Mouse (Mus musculus) intestine, postnatal 0 days (tissue): ENCODE data around the gene Padi4. TPM values are rescaled to one million over a fixed set of nuclear protein-coding genes. Genes with fewer than 3 reads are reported as not detected.

ENCODE experiments used
- ATAC-seq: fragments of 200-750 bp; cut with Nextera tagmentation; 2 replicates; pipeline ENCODE4 v1.8.0; 2017; ENCODE audit warnings: mild to moderate bottlenecking, moderate TSS enrichment, moderate library complexity
- H3K27ac ChIP-seq: fragments of 300-500 bp; sonication (generic); 2 replicates; pipeline ENCODE4 v1.5.1; 2014; ENCODE audit warnings: mild to moderate bottlenecking, low read depth, low read length, moderate library complexity
- H3K27me3 ChIP-seq: fragments of 300-500 bp; sonication (generic); replicated peaks from 2 replicates; pipeline ENCODE4 v1.6.1; 2014; ENCODE audit warnings: low read length, mixed read lengths; ENCODE audit not compliant: control insufficient read depth, insufficient read depth
- H3K36me3 ChIP-seq: fragments of 300-500 bp; sonication (generic); 2 replicates; pipeline ENCODE4 v1.6.1; 2014; ENCODE audit warnings: mild to moderate bottlenecking, moderate library complexity; ENCODE audit not compliant: control insufficient read depth, insufficient read depth
- H3K4me1 ChIP-seq: fragments of 300-500 bp; sonication (generic); replicated peaks from 2 replicates; pipeline ENCODE4 v1.6.1; 2014; ENCODE audit warnings: antibody characterized with exemption, low read length, mixed read lengths; ENCODE audit not compliant: control insufficient read depth, insufficient read depth
- H3K4me2 ChIP-seq: fragments of 300-500 bp; sonication (generic); replicated peaks from 2 replicates; pipeline ENCODE4 v1.6.1; 2014; ENCODE audit warnings: low read depth, mild to moderate bottlenecking, moderate library complexity
- H3K4me3 ChIP-seq: fragments of 300-500 bp; sonication (generic); 2 replicates; pipeline ENCODE4 v1.5.1; 2014; ENCODE audit warnings: low read depth, low read length
- H3K9ac ChIP-seq: fragments of 300-500 bp; sonication (generic); 2 replicates; pipeline ENCODE4 v1.6.1; 2014; ENCODE audit warnings: mild to moderate bottlenecking, low read depth, low read length
- H3K9me3 ChIP-seq: fragments of 300-500 bp; sonication (generic); 2 replicates; pipeline ENCODE4 v1.6.1; 2016; ENCODE audit warnings: mixed run types; ENCODE audit not compliant: control insufficient read depth
- CTCF ChIP-seq: sonication (generic); IDR thresholded peaks from 2 replicates; pipeline ENCODE4 v1.5.1; 2016; ENCODE audit warnings: low read depth, mild to moderate bottlenecking, control low read depth, antibody characterized with exemption, moderate library complexity
- WGBS: fragments of 180-500 bp; shearing (Covaris S2); extraction: QIAGEN DNeasy Blood & Tissue Kit; methylation state at CpG from one replicate; pipeline ENCODE4 v1.1.7; 2014; 5-methylcytosine and 5-hydroxymethylcytosine counted together
- polyA plus RNA-seq: library from polyadenylated mRNA; unstranded; fragments of >200 nt; fragmentation: Nextera tagmentation; extraction: Ambion mirVana; gene quantifications from 2 replicates; pipeline ENCODE4 v1.2.1, GENCODE M21; 2015

The Padi4 gene
- polyA plus RNA-seq, 1 experiment from 2014 or later = 5.5 TPM

- Histone ChIP-seq H3K27me3 (peaks cover 4% of the 10 kb centered on the region; the same call in 1 of the 2 replicates), H3K4me2 (no peak overlapping the region), H3K9me3 (no peaks in the 10 kb centered on the region), H3K9ac (no peak overlapping the region), H3K36me3 (no peaks in the 10 kb centered on the region), H3K27ac (no peak overlapping the region), H3K4me1 (0 out of 2 replicates have a peak, but pooled peaks cover 4% of the 10 kb centered on the region), H3K4me3 (no peak overlapping the region)
- ATAC-seq = no peak
- no peak for TF ChIP-seq CTCF
- WGBS = 60% methylated on average over 8 of the region's 8 CpGs
Measured at GRCm38 (mm10) chr4:140809118-140809517, 35.1 kb upstream of the Padi4 start.

DNA sequence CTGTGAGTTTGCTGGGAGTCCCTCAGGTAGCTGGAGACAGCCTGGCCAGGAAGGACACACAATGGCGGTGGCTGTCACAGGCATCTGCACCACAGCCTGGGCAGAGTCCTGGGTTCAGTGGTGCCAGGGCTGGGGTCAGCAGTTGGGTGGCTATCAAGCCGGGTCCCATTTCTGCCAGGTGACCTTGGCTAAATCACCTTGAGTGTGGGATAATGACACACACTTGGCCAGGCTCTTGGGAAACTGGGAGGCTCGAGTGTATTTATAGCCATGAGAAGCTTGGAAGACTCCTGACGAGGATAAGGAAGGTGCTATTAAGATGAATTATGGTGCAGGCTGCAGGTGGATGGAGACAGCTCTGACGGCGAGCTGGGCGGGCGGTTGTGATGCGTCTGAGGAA is 30.6 kb upstream of the Padi4 start:
- H3K27ac ChIP-seq = no peak overlapping the region
- no peaks in the 10 kb centered on the region for H3K4me1 ChIP-seq
- no peak for TF ChIP-seq CTCF
- H3K9me3 ChIP-seq = no peaks in the 10 kb centered on the region
- H3K4me2 ChIP-seq = no peak overlapping the region
- H3K27me3 ChIP-seq = peaks cover 4% of the 10 kb centered on the region; the same call in 1 of the 2 replicates
- no peak overlapping the region for H3K9ac ChIP-seq
- WGBS = 63% methylated on average over 9 of the region's 9 CpGs
- no peak overlapping the region for H3K4me3 ChIP-seq
- no peaks in the 10 kb centered on the region for H3K36me3 ChIP-seq
- no peak for ATAC-seq

DNA sequence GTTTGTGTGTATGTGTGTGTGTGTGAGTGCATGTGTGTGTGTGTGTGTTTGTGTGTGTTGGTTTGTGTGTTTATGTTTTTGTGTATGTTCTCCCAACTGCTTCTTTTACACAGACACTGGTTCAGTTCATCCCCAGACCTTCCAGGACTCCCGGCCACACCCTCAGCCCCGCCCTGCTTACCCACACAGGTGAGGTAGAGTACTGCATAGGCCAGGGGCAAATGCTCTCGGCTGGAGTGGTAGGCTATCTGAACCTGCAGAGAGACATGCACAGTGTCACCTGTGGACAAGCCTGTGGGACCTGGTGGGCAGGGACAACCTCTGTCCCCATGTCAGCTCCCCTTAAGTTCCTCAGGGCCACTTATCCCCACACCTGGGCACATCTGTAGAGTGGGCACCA is 27.3 kb upstream of the Padi4 start:
- TF ChIP-seq CTCF = no peak
- Histone ChIP-seq H3K4me1 (no peaks in the 10 kb centered on the region), H3K27me3 (no peaks in the 10 kb centered on the region), H3K4me3 (no peak overlapping the region), H3K36me3 (no peaks in the 10 kb centered on the region), H3K9me3 (no peaks in the 10 kb centered on the region), H3K27ac (no peak overlapping the region), H3K4me2 (no peak overlapping the region), H3K9ac (no peak overlapping the region)
- ATAC-seq = no peak
- 48% methylated on average over 3 of the region's 3 CpGs for WGBS

DNA sequence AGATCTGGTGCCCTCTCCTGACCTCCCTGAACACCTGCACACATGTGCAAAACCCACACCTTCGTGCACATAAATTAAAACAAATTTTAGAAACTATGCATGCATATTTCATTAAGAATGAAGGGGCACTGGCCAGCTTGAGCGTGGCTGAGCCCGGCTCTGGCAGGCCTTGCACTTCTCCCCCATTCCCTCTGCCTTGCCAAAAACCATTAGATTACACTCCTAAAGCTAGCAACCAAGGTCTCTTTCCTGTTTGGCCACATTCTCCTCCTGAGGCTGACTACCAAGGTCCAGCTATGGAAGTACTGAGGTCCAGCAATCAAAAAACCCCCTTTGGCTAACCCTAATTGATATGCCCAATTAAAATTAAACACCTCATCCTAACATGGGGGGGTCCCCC is 22.8 kb upstream of the Padi4 start:
- H3K9ac ChIP-seq = no peak overlapping the region
- no peaks in the 10 kb centered on the region for H3K27me3 ChIP-seq
- H3K36me3 ChIP-seq = no peaks in the 10 kb centered on the region
- no peaks in the 10 kb centered on the region for H3K9me3 ChIP-seq
- TF ChIP-seq CTCF = no peak
- H3K4me2 ChIP-seq = no peak overlapping the region
- ATAC-seq = no peak
- no peak overlapping the region for H3K4me3 ChIP-seq
- H3K27ac ChIP-seq = no peak overlapping the region
- 84% methylated on average over 3 of the region's 3 CpGs for WGBS
- H3K4me1 ChIP-seq = no peaks in the 10 kb centered on the region

GRCm38 (mm10) chr4:140794678-140795077 is 20.6 kb upstream of the Padi4 start:
- Histone ChIP-seq H3K4me1 (no peaks in the 10 kb centered on the region; the same call in 1 of the 2 replicates), H3K36me3 (no peaks in the 10 kb centered on the region), H3K27ac (no peak overlapping the region), H3K9me3 (no peaks in the 10 kb centered on the region), H3K4me2 (no peak overlapping the region), H3K9ac (no peak overlapping the region), H3K4me3 (no peak overlapping the region), H3K27me3 (no peaks in the 10 kb centered on the region)
- no peak for ATAC-seq
- TF ChIP-seq CTCF = no peak
- WGBS = 91% methylated on average over 9 of the region's 9 CpGs

DNA sequence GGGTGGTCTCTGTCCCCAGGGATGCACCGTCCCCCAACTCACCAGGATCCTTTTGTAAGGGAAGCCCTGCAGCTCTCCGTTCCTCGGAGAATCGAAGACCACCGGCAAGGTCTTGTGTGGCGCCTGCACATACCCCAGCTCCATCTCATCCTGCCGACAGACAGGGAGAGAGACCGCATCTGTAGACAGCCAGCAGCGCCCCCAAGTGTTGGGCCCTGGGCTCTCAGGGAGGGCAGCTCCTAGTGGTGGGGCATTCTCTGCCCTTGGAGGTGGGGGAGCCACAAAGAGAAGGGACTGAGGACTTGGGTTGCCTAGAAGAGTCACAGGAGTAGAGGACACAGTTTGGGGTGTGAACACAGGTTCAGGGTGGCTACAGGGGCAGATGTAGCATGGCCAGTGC is 19.8 kb upstream of the Padi4 start:
- H3K9ac ChIP-seq = no peak overlapping the region
- H3K27ac ChIP-seq = no peak overlapping the region
- H3K4me1 ChIP-seq = no peaks in the 10 kb centered on the region; the same call in 1 of the 2 replicates
- no peak overlapping the region for H3K4me2 ChIP-seq
- no peak for ATAC-seq
- H3K9me3 ChIP-seq = no peaks in the 10 kb centered on the region
- H3K36me3 ChIP-seq = no peaks in the 10 kb centered on the region
- H3K27me3 ChIP-seq = no peaks in the 10 kb centered on the region
- no peak overlapping the region for H3K4me3 ChIP-seq
- peak; percentile 68 for TF ChIP-seq CTCF
- WGBS = 73% methylated on average over 9 of the region's 9 CpGs

DNA sequence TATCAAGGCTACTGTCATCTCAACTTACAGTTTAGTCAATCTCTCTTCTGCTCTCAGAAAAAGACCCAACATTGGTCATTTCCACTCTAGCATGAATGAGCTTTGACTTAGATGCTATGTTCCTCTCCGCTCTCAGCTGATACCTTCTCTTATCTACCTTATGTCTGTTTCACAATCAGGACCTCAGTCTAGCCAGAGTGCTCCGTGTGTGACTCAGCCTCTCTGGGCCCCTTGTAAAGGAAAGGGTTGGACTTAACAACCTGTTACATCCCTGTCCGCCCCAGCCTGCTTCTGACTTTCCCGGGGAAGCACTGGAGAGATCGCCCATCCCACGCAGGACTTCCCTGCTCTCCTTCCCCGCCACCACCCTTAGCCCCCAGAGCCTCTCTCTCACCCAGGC is 18.5 kb upstream of the Padi4 start:
- peak; percentile 76 for ATAC-seq
- Histone ChIP-seq H3K27me3 (no peaks in the 10 kb centered on the region), H3K4me3 (no peak overlapping the region), H3K9me3 (no peaks in the 10 kb centered on the region), H3K27ac (no peak overlapping the region), H3K36me3 (no peaks in the 10 kb centered on the region), H3K4me1 (no peaks in the 10 kb centered on the region; the same call in 1 of the 2 replicates), H3K9ac (no peak overlapping the region), H3K4me2 (no peak overlapping the region; the same call in 1 of the 2 replicates)
- WGBS = 51% methylated on average over 7 of the region's 7 CpGs
- TF ChIP-seq CTCF = no peak
